Mouse (Mus musculus): ENCODE measurements at regions not wholly inside any gene's neighbourhood (a gene's known extent, or its start where the extent isn't known, plus 50 kb on each side); places are given as distances from the start of the nearest gene placed in this dataset. TPM values are rescaled to one million over a fixed set of nuclear protein-coding genes. Genes with fewer than 3 reads are reported as not detected.

- Histone ChIP-seq H3K4me3 (no peak overlapping the region), H3K9me3 (replicated peaks) (no peaks in the 10 kb centered on the region), H3K27ac (replicated peaks) (no peak overlapping the region), H3K4me1 (peaks cover 6% of the 10 kb centered on the region), H3K36me3 (no peaks in the 10 kb centered on the region), H3K27me3 (ENCODE audit: low read depth, poor library complexity, severe bottlenecking) (peaks cover 27% of the 10 kb centered on the region)
- no peak for DNase-seq (ENCODE audit: low spot score)
- 93% methylated on average over 9 of the region's 9 CpGs for WGBS
These were observed 104.2 kb downstream of the 4931417E11Rik start for GRCm38 (mm10) chr6:73365306-73365705.

DNA sequence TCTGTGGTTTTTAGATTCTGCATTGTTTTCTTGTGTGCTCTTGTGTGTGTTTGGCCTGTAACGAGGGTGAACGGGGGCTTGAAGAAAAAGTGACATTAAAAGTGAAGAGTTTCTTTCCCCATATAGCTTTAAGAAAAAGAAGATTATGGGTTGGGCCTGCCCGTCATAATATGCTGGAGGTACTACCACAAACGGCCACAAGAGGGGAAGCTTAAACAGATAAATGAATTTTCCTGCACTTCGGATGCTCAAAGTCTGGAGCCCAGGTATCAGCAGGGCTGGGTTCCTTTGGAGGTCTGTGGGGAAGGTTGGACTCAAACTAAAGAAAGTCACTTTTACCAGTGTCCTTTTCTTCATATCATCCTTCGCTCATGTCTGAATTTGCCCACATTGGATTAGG, 86.8 kb downstream of the Suclg1 start:
- Histone ChIP-seq H3K36me3 (no peaks in the 10 kb centered on the region), H3K9me3 (replicated peaks) (no peaks in the 10 kb centered on the region), H3K4me3 (no peak overlapping the region), H3K4me1 (no peaks in the 10 kb centered on the region), H3K27me3 (ENCODE audit: low read depth, poor library complexity, severe bottlenecking) (no peaks in the 10 kb centered on the region), H3K27ac (replicated peaks) (no peak overlapping the region)
- no peak for DNase-seq (ENCODE audit: low spot score)
- WGBS: 71% methylated on average over 6 of the region's 6 CpGs

- Histone ChIP-seq H3K27ac (replicated peaks) (no peak overlapping the region), H3K36me3 (no peaks in the 10 kb centered on the region), H3K4me1 (peaks cover 4% of the 10 kb centered on the region; the same call in 1 of the 2 replicates), H3K9me3 (replicated peaks) (no peaks in the 10 kb centered on the region), H3K27me3 (ENCODE audit: low read depth, poor library complexity, severe bottlenecking) (no peaks in the 10 kb centered on the region), H3K4me3 (no peak overlapping the region)
- DNase-seq (ENCODE audit: low spot score): no peak
- WGBS: 94% methylated on average over 11 of the region's 11 CpGs
These were observed 81.5 kb downstream of the Suclg1 start for GRCm38 (mm10) chr6:73329666-73330065.

Small RNA genes in the stretch of these regions (microRNA-seq; reads per million reads assigned to microRNA genes)
- not detected for gene Gm24370
